Mouse (Mus musculus) fat pad, adult 2 months (tissue): ENCODE measurements around the gene Psmd9.

Experiments used
- DNase-seq: peaks from one replicate; pipeline ENCODE4 v3.0.0-alpha.2; 2011; ENCODE audit warnings: low read depth, low spot score; ENCODE audit errors: extremely low read depth

The Psmd9 gene

DNA sequence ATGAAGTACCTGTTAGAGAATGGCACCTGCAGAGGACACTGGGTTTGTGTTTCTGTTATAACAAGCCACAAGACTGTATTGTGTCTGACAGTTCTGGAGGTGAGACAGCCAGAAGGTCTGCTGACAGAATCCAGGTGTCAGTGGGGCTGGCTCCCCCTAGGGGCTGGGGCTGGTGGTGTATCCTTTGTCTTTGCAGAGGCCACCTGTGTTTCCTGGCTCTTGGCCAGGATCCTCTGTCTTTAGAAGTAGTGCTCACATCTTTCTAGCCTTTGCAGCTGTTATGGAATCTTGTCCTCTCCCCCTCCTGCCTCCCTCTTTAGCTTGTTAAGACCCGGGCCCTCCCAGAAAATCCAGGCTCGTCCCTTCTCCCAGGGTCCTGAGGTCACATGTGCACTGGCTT, 66.5 kb downstream of the Psmd9 start:
- no peak for DNase-seq

DNA sequence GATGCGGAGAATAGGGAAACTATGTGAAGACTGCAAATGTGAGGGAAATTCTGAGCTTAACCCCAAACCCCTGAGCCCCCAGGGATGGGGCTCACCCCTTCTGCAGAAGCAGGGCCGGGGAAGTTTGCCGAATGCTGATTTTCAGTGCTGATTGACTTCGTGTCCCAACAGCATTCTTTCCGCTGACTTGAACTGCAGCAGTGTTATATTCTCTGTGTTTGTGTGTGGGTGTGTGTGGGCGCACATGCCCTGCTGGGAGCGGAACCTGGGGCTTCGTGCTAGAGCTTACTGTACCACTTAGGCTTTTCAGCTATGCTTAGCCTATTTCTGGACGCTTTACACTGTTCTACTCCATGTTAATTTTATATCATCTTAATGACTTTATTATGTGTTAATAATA, 67.2 kb downstream of the Psmd9 start:
- DNase-seq = no peak

DNA sequence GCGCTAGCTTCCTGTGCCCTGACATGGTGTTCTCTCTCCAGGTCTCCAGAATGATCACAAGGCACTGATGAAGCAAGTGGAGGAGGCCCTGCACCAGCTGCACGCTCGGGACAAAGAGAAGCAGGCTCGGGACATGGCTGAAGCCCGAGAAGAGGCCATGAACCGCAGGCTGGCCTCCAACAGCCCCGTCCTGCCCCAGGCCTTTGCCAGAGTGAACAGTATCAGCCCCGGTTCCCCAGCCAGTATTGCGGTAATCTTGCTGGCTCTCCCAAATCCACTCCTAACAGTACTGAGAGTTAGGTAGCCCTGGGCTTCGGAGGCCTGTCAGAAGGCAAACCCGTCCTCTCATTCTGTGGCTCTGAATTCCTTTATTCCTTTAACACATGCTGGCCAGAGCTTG, 70.3 kb downstream of the Psmd9 start:
- no peak for DNase-seq

DNA sequence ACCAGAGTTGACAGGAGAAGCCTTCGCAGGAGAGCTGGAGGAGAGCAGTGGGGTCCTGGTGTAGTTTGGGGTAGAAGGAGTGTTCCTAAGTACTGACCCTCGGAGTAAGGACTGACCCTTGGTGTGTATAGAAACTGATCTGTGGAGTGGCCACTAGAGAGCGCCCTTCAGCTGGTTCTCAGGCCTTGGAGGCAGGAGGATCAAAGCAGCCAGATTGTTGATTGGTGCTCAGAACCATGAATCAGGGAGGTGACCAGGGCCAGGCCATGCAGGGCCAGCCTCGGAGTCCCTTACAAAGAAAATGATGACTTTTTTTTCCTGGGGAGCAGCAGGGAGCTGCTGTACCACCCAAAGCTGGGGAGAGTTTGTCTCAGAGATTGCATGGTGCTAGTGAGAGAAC, 76.3 kb downstream of the Psmd9 start:
- no peak for DNase-seq

DNA sequence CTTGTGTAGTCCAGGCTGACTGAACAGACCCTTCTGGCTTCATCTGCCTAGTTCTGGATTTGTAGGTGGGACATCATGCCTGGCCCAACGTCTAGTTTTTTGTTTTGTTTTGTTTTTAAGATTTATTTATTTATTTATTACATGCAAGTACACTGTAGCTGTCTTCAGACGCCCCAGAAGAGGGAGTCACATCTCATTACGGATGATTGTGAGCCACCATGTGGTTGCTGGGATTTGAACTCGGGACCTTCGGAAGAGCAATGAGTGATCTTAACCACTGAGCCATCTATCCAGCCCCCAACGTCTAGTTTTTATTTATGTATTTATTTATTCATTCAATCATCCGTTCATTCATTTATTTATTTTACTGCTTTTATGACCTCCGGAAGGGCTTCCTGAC, 82.2 kb downstream of the Psmd9 start:
- no peak for DNase-seq

DNA sequence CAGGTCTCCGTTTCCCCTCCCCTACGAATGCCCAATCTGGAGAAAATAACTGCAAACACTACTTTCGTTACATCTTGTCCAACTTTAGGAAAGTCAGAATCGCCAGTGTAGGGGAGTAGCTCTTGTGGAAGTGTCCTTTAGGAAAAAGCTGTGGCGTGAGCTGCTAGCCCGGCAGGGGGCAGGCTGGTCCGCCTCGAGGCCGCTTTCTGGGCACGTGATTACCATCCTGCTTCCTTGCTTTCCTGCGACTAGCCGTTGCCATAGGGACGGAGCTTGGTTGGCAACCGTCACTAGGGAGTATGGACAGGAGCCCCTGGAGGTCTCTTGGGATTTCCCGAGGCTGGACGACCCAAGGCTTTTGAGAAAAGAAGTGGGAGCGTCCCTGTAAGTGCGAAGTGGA, 82.6 kb downstream of the Psmd9 start, which contains the start of gene Wdr66:
TSS of gene Wdr66 (plus strand) at position 269 of the 400 bp plus-strand sequence.
- DNase-seq = no peak

DNA sequence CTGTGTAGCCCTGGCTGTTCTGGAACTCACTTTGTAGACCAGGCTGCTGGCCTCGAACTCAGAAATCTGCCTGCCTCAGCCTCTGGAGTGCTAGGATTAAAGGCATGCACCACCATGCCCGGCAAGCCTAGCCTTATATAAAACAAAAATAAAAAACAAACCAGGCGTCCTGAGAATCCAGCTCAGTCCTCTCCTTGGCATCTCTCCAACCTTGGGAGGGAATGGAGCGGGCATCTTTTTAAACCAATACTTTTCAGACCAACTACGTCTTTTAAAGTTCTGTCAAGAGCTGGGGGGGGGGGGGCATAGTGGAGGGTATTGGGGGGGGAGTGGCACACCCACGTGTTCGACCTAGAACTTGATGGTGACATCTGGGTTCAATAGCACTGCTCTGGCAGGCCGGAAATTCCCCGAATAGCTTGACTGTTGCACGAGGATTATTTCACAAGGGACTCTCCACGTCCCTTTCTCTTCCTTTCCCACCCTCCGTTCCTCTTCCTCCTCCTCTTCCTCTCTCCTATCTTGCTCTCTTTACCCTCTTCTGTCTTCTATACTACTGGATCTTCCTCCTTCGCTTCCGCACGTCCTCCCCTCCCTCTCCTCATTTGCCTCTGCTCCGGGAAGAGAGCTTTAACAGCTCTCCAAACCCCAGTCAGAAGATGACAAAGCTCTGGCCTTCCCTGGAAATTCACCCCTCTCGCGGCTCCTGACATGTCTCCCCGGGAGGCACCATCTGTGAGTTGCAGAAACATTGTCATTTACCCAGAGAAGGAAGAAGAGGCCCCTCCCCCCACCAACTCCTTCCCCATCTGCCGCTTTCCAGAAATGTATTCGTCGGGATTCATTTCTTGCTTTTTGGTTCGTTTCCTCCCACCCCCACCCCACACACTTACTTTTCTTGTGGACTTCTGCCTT, 87.9 kb downstream of the Psmd9 start:
- DNase-seq = no peak

DNA sequence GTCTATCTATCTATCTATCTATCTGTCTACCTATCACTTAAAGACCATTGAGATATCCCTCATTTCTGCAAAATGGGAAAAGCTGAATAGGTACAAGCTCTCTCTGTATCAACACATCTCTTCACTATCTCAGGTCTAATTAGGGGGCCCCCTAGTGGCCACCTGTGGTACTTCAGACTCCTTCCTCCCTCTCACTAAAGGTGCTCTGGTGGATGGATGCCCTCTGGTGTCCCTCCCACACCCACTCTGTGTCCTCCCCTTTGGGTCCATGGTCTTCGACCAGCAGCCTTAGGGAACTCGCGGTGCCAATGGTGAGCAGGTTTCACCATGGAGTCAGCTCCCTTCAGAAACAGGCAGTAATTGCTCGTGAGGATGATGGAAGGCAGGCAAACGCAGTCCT, 89.8 kb downstream of the Psmd9 start:
- no peak for DNase-seq

DNA sequence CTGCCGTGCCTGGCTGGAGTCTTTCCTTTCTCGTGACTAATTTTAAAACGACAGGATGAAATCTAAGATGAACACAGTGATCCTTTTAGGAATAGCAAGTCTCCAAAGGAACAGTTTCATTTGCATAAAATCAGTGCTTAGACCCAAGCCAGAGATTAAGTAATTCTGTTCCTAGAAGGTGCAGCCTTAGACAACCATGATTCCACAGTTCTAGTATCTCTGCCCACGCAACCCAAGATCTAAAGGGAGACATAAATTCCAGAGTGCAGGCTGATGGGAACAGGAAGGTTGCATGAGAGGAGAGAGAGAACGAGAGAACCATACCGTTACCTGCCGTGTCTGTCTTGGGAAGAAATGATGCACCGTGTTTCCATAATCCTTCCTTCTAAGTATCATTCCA, 91.5 kb downstream of the Psmd9 start:
- no peak for DNase-seq

DNA sequence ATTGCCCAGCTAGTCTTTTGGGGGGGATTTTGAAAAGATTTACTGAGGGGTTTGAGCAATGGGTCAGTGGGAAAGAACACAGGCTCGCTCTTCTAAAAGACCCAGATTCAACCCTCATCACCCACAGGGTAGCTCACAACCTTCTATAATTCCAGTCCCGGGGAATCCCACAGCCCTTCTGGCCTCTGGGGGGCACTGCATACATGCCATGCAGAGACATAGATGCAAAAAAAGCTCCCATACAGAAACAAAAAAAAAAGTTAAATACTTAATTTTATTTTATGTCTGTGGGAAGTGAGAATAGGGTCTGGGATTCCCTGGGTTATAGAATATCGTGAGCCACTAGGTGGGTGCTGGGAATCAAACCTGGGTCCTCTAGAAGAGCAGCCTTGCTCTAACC, 97.7 kb downstream of the Psmd9 start:
- DNase-seq = no peak

DNA sequence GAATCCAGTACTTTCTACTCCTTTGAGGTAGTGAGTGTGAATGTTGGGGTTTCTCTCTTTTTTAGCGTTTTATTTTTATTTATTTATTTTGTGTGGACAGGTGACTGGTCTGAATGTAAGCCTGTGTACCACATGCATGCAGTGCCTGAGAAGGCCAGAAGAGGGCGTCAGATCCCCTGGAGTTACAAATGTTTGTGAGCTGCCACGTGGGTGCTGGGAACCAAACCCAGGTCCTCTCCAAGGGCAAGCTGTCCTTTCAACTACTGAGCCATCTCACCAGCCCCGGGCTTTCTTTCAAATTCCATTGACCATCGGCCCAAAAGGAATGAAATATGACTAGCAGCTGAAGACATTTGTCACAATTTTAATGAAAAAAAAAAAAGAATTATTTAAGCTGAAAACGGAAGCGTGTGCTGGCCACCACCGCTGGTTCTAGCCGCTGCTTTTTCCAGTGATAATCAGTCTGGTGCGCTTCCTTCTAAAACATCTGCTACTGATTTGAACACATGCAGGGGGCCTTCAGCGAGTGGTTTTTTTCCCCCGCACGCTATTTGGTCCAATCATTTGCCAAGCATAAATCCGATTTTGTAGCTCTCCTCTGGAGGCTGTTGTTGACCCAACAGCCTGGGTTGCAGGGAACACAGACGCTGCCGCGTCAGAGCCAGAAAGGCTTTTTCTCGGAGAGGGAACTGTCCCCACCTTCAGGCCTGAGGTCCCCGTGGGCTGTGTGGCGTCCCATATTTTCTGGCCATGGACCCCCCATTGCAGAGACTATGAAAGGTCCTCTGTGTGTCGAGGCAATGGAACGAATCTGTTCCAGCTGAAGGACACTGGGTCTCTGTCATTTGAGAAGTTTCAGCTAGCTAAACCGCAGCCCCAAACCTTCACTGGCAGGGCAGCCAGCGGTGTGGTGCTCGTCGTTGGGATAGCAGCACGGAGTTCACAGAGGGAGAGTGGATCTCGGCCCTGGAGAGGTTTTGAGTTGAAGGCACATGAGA, 99.6 kb downstream of the Psmd9 start:
- DNase-seq = no peak

DNA sequence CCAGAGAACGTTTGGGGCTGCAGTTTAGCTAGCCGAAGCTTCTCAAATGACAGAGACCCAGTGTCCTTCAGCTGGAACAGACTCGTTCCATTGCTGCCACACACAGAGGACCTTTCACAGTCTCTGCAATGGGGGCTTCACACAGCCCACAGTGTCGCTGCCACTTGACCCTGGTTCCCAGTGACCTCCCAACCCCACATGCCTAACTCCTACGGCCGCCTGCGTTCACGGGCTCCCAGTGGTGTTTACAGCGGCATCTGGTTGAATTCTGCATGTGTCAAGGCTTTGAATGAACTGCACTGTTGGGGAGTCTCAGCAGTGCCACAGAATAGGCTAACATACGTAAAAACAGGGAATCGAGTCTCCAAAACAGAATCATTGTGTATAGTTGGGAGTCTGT, 101.7 kb downstream of the Psmd9 start:
- DNase-seq = no peak

DNA sequence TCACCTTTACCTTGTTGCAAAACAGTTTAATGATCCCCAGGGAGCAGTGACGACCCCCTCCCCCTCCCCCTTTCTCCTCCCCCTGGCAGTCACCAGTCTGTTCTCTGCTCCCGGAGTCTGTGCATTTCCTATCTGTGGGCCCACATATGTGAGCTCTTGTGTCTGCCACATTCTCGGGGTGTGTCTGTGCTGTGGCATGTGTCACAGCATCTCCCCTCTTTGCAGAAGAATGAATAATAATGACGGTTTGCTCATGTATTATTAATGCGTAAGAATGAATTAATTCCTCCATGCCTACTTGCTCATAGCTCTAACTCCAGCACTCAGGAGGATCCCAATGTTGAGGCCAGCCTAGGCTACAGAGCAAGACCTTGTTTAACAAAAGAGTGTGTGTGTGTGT, 103.7 kb downstream of the Psmd9 start:
- DNase-seq = no peak

DNA sequence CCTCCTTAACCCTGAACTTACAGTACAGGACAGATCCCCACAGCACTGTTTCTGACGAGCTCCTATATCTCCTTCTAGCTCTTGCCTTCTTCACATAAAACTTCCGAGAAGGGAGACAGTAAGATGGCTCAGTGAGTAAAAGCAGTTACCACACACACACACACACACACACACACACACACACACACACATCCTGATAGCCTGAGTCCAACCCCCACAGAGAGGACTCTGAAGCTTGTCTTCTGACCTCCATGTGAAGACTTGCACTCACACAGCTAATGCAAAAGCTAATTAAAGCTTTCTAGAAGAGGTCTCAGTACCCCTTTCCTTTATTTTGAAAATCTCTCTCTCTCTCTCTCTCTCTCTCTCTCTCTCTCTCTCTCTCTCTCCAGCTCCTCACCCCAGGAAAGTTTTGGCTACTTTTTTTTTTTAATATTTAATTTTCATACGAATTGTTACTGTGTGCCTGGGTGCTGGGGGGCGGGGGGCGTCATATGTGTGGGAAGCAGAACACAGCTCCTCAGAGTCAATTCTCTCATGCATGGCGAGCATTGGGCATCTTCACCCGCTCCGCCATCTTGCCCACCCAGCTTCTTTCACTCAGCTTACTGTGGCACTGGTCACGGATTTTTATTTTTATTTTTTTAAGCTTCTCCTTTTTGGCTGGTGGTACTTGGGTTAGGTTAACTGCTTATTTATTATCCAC, 107.6 kb downstream of the Psmd9 start:
- no peak for DNase-seq

DNA sequence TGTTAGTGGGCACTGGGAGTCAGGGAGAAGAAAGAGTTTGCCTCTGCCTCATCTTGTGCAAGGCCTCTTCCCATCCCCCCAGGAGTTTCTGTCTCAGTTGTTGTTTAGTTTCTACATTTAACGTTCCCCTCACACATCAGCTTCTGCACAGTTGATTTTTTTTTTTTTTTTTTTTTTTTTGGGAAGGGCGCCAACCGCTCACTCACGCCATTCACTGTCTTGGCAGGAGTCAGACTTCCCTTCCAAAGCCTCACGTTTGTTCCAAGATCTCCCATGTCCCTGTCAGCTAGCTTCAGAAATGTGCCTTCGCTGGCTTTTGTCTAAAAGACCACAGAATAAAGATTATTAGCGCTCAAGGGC, 108.1 kb downstream of the Psmd9 start:
- no peak for DNase-seq

DNA sequence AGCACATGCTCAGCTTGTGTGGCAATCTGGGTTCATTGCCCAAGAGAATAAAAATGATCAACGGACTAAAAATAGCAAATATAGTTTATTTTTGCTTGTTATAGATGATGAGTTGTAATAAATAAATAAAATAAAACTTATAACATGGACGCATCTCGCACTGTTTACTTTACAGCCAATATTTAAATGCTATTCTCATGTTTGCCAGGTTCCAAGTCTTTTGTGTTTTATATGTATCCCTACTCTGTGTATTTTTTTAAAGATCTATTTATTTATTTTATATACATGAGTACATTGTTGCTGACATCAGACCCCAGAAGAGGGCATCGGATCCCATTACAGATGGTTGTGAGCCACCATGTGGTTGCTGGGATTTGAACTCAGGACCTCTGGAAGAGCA, 108.5 kb downstream of the Psmd9 start:
- DNase-seq = no peak

DNA sequence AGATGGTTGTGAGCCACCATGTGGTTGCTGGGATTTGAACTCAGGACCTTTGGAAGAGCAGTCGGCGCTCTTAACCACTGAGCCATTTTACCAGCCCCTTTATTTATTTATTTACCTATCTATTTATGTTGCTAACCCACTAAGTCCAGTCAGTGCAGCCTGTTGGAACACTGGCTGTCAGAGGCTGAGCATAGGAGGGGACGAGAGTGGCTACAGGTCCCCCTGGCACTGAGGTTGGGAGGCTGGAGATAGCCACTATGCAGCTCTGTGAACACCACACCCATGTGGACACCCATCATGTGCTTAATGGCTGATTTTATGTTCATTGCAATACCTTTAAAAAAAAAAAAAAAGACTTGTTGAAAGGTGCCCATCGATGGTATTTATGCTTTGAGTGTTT, 110.0 kb downstream of the Psmd9 start:
- no peak for DNase-seq

DNA sequence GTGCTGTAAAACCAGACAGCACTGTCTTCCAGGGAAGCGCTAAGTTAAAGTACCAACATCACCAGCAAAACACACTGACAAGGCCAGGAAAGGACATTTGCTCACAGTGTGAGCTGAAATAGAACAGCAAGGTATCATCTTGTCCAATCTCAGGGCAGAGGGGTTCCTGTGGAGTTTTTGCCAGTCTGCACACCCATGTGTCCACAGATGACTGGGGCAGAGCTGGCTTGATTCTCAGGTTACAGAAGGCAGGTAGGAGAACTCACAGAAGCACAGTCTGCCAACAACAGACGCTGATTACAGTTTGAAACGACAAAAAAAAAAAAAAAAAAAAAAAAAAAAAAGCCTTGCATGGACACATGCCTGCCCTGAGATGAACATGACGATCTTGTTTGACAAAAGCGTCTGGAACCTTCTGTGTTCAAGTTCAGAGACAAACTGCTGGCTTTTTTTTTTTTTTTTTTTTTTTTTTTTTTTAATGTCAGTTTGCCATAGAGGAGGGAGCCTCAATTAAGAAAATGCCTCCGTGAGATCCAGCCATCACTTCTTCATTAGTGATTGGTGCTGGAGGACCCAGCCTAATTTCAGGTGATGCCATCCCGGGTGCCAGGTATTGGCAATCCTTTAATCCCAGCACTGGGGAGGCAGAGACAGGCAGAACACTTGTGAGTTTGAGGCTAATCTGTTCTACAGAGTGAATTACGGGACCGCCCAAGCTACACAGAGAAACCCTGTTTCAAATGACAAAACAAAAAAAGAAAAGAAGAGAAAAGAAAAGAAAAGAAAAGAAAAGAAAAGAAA, 112.3 kb downstream of the Psmd9 start:
- no peak for DNase-seq

DNA sequence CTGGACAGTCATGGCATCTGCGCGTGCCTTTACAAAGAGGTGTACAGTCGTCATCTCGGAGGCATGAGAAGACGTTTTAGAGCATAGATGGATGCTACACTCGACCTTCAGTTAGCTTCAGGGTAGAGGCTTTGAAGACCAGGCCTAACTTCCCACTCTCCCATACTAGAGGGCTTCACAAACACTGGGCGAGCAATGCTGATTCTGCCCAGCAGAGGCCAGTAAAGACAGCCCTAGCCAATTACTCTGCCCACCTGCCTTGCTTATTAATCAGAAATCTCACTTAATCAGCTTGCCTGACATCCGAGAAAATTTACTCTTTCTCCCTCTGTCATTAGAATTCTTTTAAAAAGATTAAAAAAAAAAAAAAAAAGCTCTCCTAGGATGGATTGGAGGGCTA, 116.0 kb downstream of the Psmd9 start:
- DNase-seq = no peak

DNA sequence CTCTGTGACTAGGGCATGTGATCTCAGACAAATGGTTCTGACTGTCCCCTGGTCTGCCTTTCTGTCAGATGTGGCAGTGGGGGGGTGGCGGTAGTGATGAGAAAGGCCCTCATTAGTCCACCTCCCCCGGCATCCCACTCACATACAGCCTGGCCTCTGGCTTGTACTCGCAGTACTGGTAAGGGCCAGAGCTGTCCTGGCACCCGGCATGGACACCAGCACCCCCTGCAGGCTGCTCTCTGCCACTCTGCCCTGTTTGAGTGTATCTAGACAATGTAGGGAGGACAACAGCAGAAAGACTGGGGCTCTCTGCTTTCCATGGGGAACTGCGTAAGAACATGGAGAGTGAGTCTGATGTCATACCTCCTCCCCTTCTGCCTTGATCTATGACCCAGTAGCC, 118.9 kb downstream of the Psmd9 start:
- DNase-seq = no peak
